ENCODE assay signal across 8 mouse cellular contexts in the genomic region with DNA sequence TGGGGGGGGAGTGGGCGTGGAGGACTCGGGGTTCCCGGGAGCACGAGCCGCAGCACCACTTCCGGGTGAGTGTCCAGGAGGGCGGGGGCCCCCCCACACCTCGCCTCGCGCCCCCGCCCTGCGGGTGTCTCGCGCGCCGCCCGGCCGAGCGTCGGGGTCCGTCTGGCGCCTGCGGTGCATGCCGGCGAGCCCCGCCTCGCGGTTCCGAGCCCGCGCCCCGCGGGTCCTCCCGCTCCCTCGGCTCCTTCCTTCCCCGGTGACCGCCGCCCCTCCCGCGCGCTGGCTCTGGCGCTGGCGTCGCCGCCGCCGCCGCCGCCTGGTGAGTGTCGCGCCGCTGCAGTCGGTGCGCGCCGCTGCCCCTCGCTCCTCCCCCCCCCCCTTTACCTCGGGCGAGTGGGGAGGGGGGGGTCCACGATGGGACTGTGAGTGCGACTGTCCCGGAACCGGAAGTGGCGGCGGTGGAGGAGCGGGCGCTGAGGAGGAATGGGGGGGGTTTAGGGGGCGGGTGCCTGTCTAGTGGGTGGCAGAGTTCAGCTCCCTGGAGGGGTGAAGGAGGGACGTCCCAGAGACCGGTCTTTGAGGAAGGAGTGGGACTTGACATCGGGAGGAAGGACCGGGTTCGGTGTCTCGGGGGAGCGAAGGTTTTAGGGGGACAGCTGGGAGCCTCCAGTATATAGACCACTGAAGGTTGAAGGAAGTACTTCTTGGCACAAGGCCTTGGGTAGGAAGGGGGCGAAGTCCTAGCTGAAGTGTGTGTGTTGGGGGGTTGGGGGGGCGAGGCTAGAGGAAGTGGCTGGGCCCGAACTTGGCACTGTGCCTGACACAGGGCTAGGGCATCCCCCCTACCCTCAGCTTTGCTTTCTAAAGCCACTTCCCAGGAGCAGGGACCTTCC. TPM values are rescaled to one million over a fixed set of nuclear protein-coding genes. Genes with fewer than 3 reads are reported as not detected.
A peak's percentile ranks its signal among the peaks of the same experiment; 100 is the strongest.
DNase-seq lines count a peak whose midpoint lies in the region; ATAC-seq and TF ChIP-seq lines count a peak whose summit lies in the region.

No protein-coding gene starts in this region.

- no peak for TF ChIP-seq EP300 in liver, postnatal 0 days (IDR thresholded peaks at IDR 0.05; ENCODE audit: low read depth)
- no peak for TF ChIP-seq EP300 in stomach, postnatal 0 days (optimal IDR thresholded peaks at IDR 0.05)

- H3K4me3 ChIP-seq in heart, embryonic 13.5 days = peak overlapping the region; percentile 83
- peak overlapping the region; percentile 88 for H3K4me3 ChIP-seq in kidney, postnatal 0 days (replicated peaks; ENCODE audit: low read depth, low read length)
- peak overlapping the region; percentile 90 for H3K4me3 ChIP-seq in liver, postnatal 0 days (ENCODE audit: low read depth, low read length)
- H3K4me3 ChIP-seq in neural tube, embryonic 13.5 days = peak overlapping the region; percentile 75
- H3K4me3 ChIP-seq in stomach, postnatal 0 days (ENCODE audit: low read depth, low read length) = peak overlapping the region; percentile 83

- no peaks in the 10 kb centered on the region for H3K9me3 ChIP-seq in heart, embryonic 13.5 days
- H3K9me3 ChIP-seq in kidney, postnatal 0 days (replicated peaks; ENCODE audit: low read length) = no peaks in the 10 kb centered on the region
- H3K9me3 ChIP-seq in liver, postnatal 0 days (ENCODE audit: low read length) = no peaks in the 10 kb centered on the region
- H3K9me3 ChIP-seq in neural tube, embryonic 13.5 days = no peaks in the 10 kb centered on the region
- no peaks in the 10 kb centered on the region for H3K9me3 ChIP-seq in stomach, postnatal 0 days (ENCODE audit: control insufficient read depth, low read length)

- TF ChIP-seq POLR2A in brain, embryonic 14.5 days (IDR thresholded peaks at IDR 0.05; ENCODE audit: borderline replicate concordance, extremely low read depth, insufficient read depth, insufficient read length, poor library complexity, severe bottlenecking) = peak; percentile 25; the same call in 1 of the 2 replicates

- H3K27me3 ChIP-seq in heart, embryonic 13.5 days (replicated peaks) = 0 out of 2 replicates have a peak, but pooled peaks cover 4% of the 10 kb centered on the region
- no peaks in the 10 kb centered on the region for H3K27me3 ChIP-seq in kidney, postnatal 0 days (ENCODE audit: insufficient read depth, low read length)
- H3K27me3 ChIP-seq in liver, postnatal 0 days (ENCODE audit: insufficient read depth, low read length) = no peaks in the 10 kb centered on the region
- H3K27me3 ChIP-seq in neural tube, embryonic 13.5 days = no peaks in the 10 kb centered on the region
- H3K27me3 ChIP-seq in stomach, postnatal 0 days (ENCODE audit: control insufficient read depth, insufficient read depth, low read length) = no peaks in the 10 kb centered on the region

- peak; percentile 53 for ATAC-seq in erythroblast, adult 5-6 weeks (replicated peaks; ENCODE audit: low FRiP score, poor library complexity, severe bottlenecking)
- peak; percentile 84 for ATAC-seq in heart, embryonic 13.5 days (ENCODE audit: extremely low read depth, insufficient number of reproducible peaks, low FRiP score, low TSS enrichment)
- ATAC-seq in kidney, postnatal 0 days (replicated peaks; ENCODE audit: low FRiP score, low read depth) = peak; percentile 85
- peak; percentile 87 for ATAC-seq in liver, postnatal 0 days
- ATAC-seq in neural tube, embryonic 13.5 days (ENCODE audit: low read depth) = peak; percentile 88
- peak; percentile 85 for ATAC-seq in stomach, postnatal 0 days (ENCODE audit: low FRiP score, low TSS enrichment)

- TF ChIP-seq CTCF in brain, embryonic 14.5 days (IDR thresholded peaks at IDR 0.05; ENCODE audit: borderline replicate concordance, extremely low read depth, insufficient read depth, insufficient read length) = no peak
- TF ChIP-seq CTCF in kidney, postnatal 0 days (IDR thresholded peaks at IDR 0.05; ENCODE audit: low read depth) = no peak
- TF ChIP-seq CTCF in liver, postnatal 0 days (IDR thresholded peaks at IDR 0.05; ENCODE audit: low read depth) = no peak
- no peak for TF ChIP-seq CTCF in stomach, postnatal 0 days (IDR thresholded peaks at IDR 0.05; ENCODE audit: low read depth)

- under 1% methylated on average over 60 of the region's 78 CpGs for WGBS in heart, embryonic 13.5 days
- WGBS in kidney, postnatal 0 days = under 1% methylated on average over 51 of the region's 78 CpGs
- WGBS in liver, postnatal 0 days (ENCODE audit: insufficient replicate concordance) = under 1% methylated on average over 35 of the region's 78 CpGs
- under 1% methylated on average over 42 of the region's 78 CpGs for WGBS in neural tube, embryonic 13.5 days
- 0% methylated on average over 35 of the region's 78 CpGs for WGBS in stomach, postnatal 0 days

- H3K4me1 ChIP-seq in heart, embryonic 13.5 days = peaks cover 35% of the 10 kb centered on the region
- 0 out of 2 replicates have a peak, but pooled peaks cover 7% of the 10 kb centered on the region for H3K4me1 ChIP-seq in kidney, postnatal 0 days (replicated peaks; ENCODE audit: insufficient read depth, low read length)
- H3K4me1 ChIP-seq in liver, postnatal 0 days (ENCODE audit: insufficient read depth) = peaks cover 22% of the 10 kb centered on the region
- H3K4me1 ChIP-seq in neural tube, embryonic 13.5 days (replicated peaks) = peaks cover 43% of the 10 kb centered on the region
- H3K4me1 ChIP-seq in stomach, postnatal 0 days (replicated peaks; ENCODE audit: control insufficient read depth, insufficient read depth) = no peaks in the 10 kb centered on the region

- H3K4me2 ChIP-seq in heart, embryonic 13.5 days = peak overlapping the region; percentile 79
- H3K4me2 ChIP-seq in kidney, postnatal 0 days (ENCODE audit: low read length) = peak overlapping the region; percentile 70
- peak overlapping the region; percentile 77 for H3K4me2 ChIP-seq in liver, postnatal 0 days (ENCODE audit: low read depth, low read length)
- H3K4me2 ChIP-seq in neural tube, embryonic 13.5 days = peak overlapping the region; percentile 93
- peak overlapping the region; percentile 72 for H3K4me2 ChIP-seq in stomach, postnatal 0 days (replicated peaks; ENCODE audit: low read depth)

- DNase-seq in CD8-positive naive resting alpha-beta T cell, adult 2 months (ENCODE audit: low read depth in 2 of 2, low spot score in 2 of 2) = peak; percentile 65 to 73
- DNase-seq in brain, embryonic 14.5 days (ENCODE audit: low read depth) = peak; percentile 95
- peak; percentile 91 for DNase-seq in kidney, postnatal 0 days (ENCODE audit: low spot score)
- DNase-seq in liver, postnatal 0 days = peak; percentile 88
- peak; percentile 89 for DNase-seq in stomach, postnatal 0 days (ENCODE audit: low spot score)

- peaks cover 36% of the 10 kb centered on the region for H3K36me3 ChIP-seq in heart, embryonic 13.5 days
- H3K36me3 ChIP-seq in kidney, postnatal 0 days (ENCODE audit: insufficient read depth, low read length) = peaks cover 13% of the 10 kb centered on the region; the same call in 1 of the 2 replicates
- peaks cover 19% of the 10 kb centered on the region for H3K36me3 ChIP-seq in liver, postnatal 0 days (replicated peaks; ENCODE audit: insufficient read depth, low read length)
- H3K36me3 ChIP-seq in neural tube, embryonic 13.5 days = peaks cover 31% of the 10 kb centered on the region
- H3K36me3 ChIP-seq in stomach, postnatal 0 days (ENCODE audit: control insufficient read depth, insufficient read depth, low read length) = no peaks in the 10 kb centered on the region

- peak overlapping the region; percentile 99 for H3K27ac ChIP-seq in heart, embryonic 13.5 days (replicated peaks)
- H3K27ac ChIP-seq in kidney, postnatal 0 days = peak overlapping the region; percentile 98
- peak overlapping the region; percentile 97 for H3K27ac ChIP-seq in liver, postnatal 0 days (ENCODE audit: low read depth)
- H3K27ac ChIP-seq in neural tube, embryonic 13.5 days (replicated peaks) = peak overlapping the region; percentile 98
- H3K27ac ChIP-seq in stomach, postnatal 0 days (replicated peaks) = peak overlapping the region; percentile 99

- peak overlapping the region; percentile 98 for H3K9ac ChIP-seq in heart, embryonic 13.5 days
- peak overlapping the region; percentile 94 for H3K9ac ChIP-seq in kidney, postnatal 0 days (ENCODE audit: low read depth, low read length)
- peak overlapping the region; percentile 90 for H3K9ac ChIP-seq in liver, postnatal 0 days (replicated peaks)
- H3K9ac ChIP-seq in neural tube, embryonic 13.5 days = peak overlapping the region; percentile 98
- H3K9ac ChIP-seq in stomach, postnatal 0 days (ENCODE audit: low read length) = peak overlapping the region; percentile 94

RNA-seq across cellular contexts. Expression of gene Zfp384, which starts 0.5 kb away (rescaled TPM):
- polyA plus RNA-seq in brain, embryonic 14.5 days (2012; rRNA removed) = 107 and 118 TPM in 2 replicates
- 20.8 and 25.9 TPM in 2 replicates for total RNA-seq in erythroblast, adult 5-6 weeks (2015; ENCODE audit: low replicate concordance)
- total RNA-seq in erythroblast, adult 5-6 weeks (2017; ENCODE audit: low replicate concordance) = 9.8 and 12.3 TPM in 2 replicates
- 9.3 and 10.1 TPM in 2 replicates for polyA plus RNA-seq in heart, embryonic 13.5 days (2015; fragmentation: Nextera tagmentation; extraction: Ambion mirVana)
- 11.3 and 11.4 TPM in 2 replicates for polyA plus RNA-seq in kidney, postnatal 0 days (2015; fragmentation: Nextera tagmentation; extraction: Ambion mirVana)
- 3.3 and 3.5 TPM in 2 replicates for polyA plus RNA-seq in liver, postnatal 0 days (2015; fragmentation: Nextera tagmentation; extraction: Ambion mirVana)
- polyA plus RNA-seq in neural tube, embryonic 13.5 days (2015; fragmentation: Nextera tagmentation; extraction: Ambion mirVana) = 20.0 and 23.2 TPM in 2 replicates
- polyA plus RNA-seq in stomach, postnatal 0 days (2015; fragmentation: Nextera tagmentation; extraction: Ambion mirVana) = 7.0 and 7.2 TPM in 2 replicates

RNA-seq across cellular contexts. Expression of gene Pianp, which starts 12.9 kb away (rescaled TPM):
- polyA plus RNA-seq in brain, embryonic 14.5 days (2012; rRNA removed) = 49.8 and 68.1 TPM in 2 replicates
- not detected in 2 replicates for total RNA-seq in erythroblast, adult 5-6 weeks (2015; ENCODE audit: low replicate concordance)
- not detected in 2 replicates for total RNA-seq in erythroblast, adult 5-6 weeks (2017; ENCODE audit: low replicate concordance)
- polyA plus RNA-seq in heart, embryonic 13.5 days (2015; fragmentation: Nextera tagmentation; extraction: Ambion mirVana) = 0.31 and 0.50 TPM in 2 replicates
- polyA plus RNA-seq in kidney, postnatal 0 days (2015; fragmentation: Nextera tagmentation; extraction: Ambion mirVana) = 2.0 and 2.1 TPM in 2 replicates
- 0.07 and 0.15 TPM in 2 replicates for polyA plus RNA-seq in liver, postnatal 0 days (2015; fragmentation: Nextera tagmentation; extraction: Ambion mirVana)
- polyA plus RNA-seq in neural tube, embryonic 13.5 days (2015; fragmentation: Nextera tagmentation; extraction: Ambion mirVana) = 28.4 and 28.9 TPM in 2 replicates
- 3.1 and 4.0 TPM in 2 replicates for polyA plus RNA-seq in stomach, postnatal 0 days (2015; fragmentation: Nextera tagmentation; extraction: Ambion mirVana)

RNA-seq across cellular contexts. Expression of gene Ing4, which starts 30.1 kb away (rescaled TPM):
- 127 and 169 TPM in 2 replicates for polyA plus RNA-seq in brain, embryonic 14.5 days (2012; rRNA removed)
- total RNA-seq in erythroblast, adult 5-6 weeks (2015; ENCODE audit: low replicate concordance) = 7.1 and 7.9 TPM in 2 replicates
- 27.7 and 35.7 TPM in 2 replicates for total RNA-seq in erythroblast, adult 5-6 weeks (2017; ENCODE audit: low replicate concordance)
- 78.2 and 91.2 TPM in 2 replicates for polyA plus RNA-seq in heart, embryonic 13.5 days (2015; fragmentation: Nextera tagmentation; extraction: Ambion mirVana)
- polyA plus RNA-seq in kidney, postnatal 0 days (2015; fragmentation: Nextera tagmentation; extraction: Ambion mirVana) = 118 and 119 TPM in 2 replicates
- polyA plus RNA-seq in liver, postnatal 0 days (2015; fragmentation: Nextera tagmentation; extraction: Ambion mirVana) = 23.8 and 24.3 TPM in 2 replicates
- polyA plus RNA-seq in neural tube, embryonic 13.5 days (2015; fragmentation: Nextera tagmentation; extraction: Ambion mirVana) = 147 and 148 TPM in 2 replicates
- 72.5 and 77.4 TPM in 2 replicates for polyA plus RNA-seq in stomach, postnatal 0 days (2015; fragmentation: Nextera tagmentation; extraction: Ambion mirVana)

RNA-seq across cellular contexts. Expression of gene Acrbp, which starts 40.1 kb away (rescaled TPM):
- polyA plus RNA-seq in brain, embryonic 14.5 days (2012; rRNA removed) = 29.5 and 32.6 TPM in 2 replicates
- 3.3 TPM in 1 of 2 replicates, not detected in the other for total RNA-seq in erythroblast, adult 5-6 weeks (2015; ENCODE audit: low replicate concordance)
- total RNA-seq in erythroblast, adult 5-6 weeks (2017; ENCODE audit: low replicate concordance) = 7.0 and 11.6 TPM in 2 replicates
- polyA plus RNA-seq in heart, embryonic 13.5 days (2015; fragmentation: Nextera tagmentation; extraction: Ambion mirVana) = 5.4 and 6.6 TPM in 2 replicates
- 4.2 and 4.5 TPM in 2 replicates for polyA plus RNA-seq in kidney, postnatal 0 days (2015; fragmentation: Nextera tagmentation; extraction: Ambion mirVana)
- polyA plus RNA-seq in liver, postnatal 0 days (2015; fragmentation: Nextera tagmentation; extraction: Ambion mirVana) = 1.3 and 2.0 TPM in 2 replicates
- polyA plus RNA-seq in neural tube, embryonic 13.5 days (2015; fragmentation: Nextera tagmentation; extraction: Ambion mirVana) = 19.0 and 21.0 TPM in 2 replicates
- polyA plus RNA-seq in stomach, postnatal 0 days (2015; fragmentation: Nextera tagmentation; extraction: Ambion mirVana) = 2.5 and 2.6 TPM in 2 replicates

RNA-seq across cellular contexts. Expression of gene Cops7a, which starts 44.1 kb away (rescaled TPM):
- polyA plus RNA-seq in brain, embryonic 14.5 days (2012; rRNA removed) = 130 and 170 TPM in 2 replicates
- total RNA-seq in erythroblast, adult 5-6 weeks (2015; ENCODE audit: low replicate concordance) = 10.2 and 16.5 TPM in 2 replicates
- 5.6 and 7.7 TPM in 2 replicates for total RNA-seq in erythroblast, adult 5-6 weeks (2017; ENCODE audit: low replicate concordance)
- polyA plus RNA-seq in heart, embryonic 13.5 days (2015; fragmentation: Nextera tagmentation; extraction: Ambion mirVana) = 140 and 143 TPM in 2 replicates
- 153 and 157 TPM in 2 replicates for polyA plus RNA-seq in kidney, postnatal 0 days (2015; fragmentation: Nextera tagmentation; extraction: Ambion mirVana)
- polyA plus RNA-seq in liver, postnatal 0 days (2015; fragmentation: Nextera tagmentation; extraction: Ambion mirVana) = 61.0 TPM in 2 replicates
- polyA plus RNA-seq in neural tube, embryonic 13.5 days (2015; fragmentation: Nextera tagmentation; extraction: Ambion mirVana) = 85.4 and 96.4 TPM in 2 replicates
- polyA plus RNA-seq in stomach, postnatal 0 days (2015; fragmentation: Nextera tagmentation; extraction: Ambion mirVana) = 114 and 121 TPM in 2 replicates

Comparison
In these comparisons a context has a peak if more than half of its experiments do, and no peak if none do; other contexts are left out.
1. Peak in every context shown above with its lines: DNase-seq, ATAC-seq, H3K4me3 ChIP-seq and H3K27ac ChIP-seq.